Mouse (Mus musculus) hindbrain, postnatal 0 days (tissue): Measurements from ENCODE around the gene Cilp. TPM values are rescaled to one million over a fixed set of nuclear protein-coding genes. Genes with fewer than 3 reads are reported as not detected.

Experiments
- ATAC-seq: fragments of 200-750 bp; cut with Nextera tagmentation; 2 replicates; pipeline ENCODE4 v1.8.0; 2017; ENCODE audit warnings: mild to moderate bottlenecking, moderate TSS enrichment, moderate library complexity
- DNase-seq: peaks from one replicate; pipeline ENCODE4 v3.0.0-alpha.2; 2015; ENCODE audit warnings: low spot score
- H3K27ac ChIP-seq: fragments of 300-500 bp; sonication (generic); 2 replicates; pipeline ENCODE4 v1.5.1; 2014; ENCODE audit warnings: mild to moderate bottlenecking
- H3K27me3 ChIP-seq: fragments of 300-500 bp; sonication (generic); 2 replicates; pipeline ENCODE4 v1.6.1; 2014; ENCODE audit warnings: low read length, mixed read lengths; ENCODE audit not compliant: insufficient read depth
- H3K36me3 ChIP-seq: fragments of 300-500 bp; sonication (generic); 2 replicates; pipeline ENCODE4 v1.6.1; 2014; ENCODE audit warnings: low read length, mixed read lengths; ENCODE audit not compliant: insufficient read depth
- H3K4me1 ChIP-seq: fragments of 300-500 bp; sonication (generic); 2 replicates; pipeline ENCODE4 v1.6.1; 2014; ENCODE audit warnings: antibody characterized with exemption, low read length, mixed read lengths; ENCODE audit not compliant: insufficient read depth
- H3K4me2 ChIP-seq: fragments of 300-500 bp; sonication (generic); 2 replicates; pipeline ENCODE4 v1.6.1; 2014; ENCODE audit warnings: low read depth, mild to moderate bottlenecking, low read length, moderate library complexity, mixed read lengths
- H3K4me3 ChIP-seq: fragments of 300-500 bp; sonication (generic); 2 replicates; pipeline ENCODE4 v1.5.1; 2014; ENCODE audit warnings: low read length
- H3K9ac ChIP-seq: fragments of 300-500 bp; sonication (generic); replicated peaks from 2 replicates; pipeline ENCODE4 v1.6.1; 2014; ENCODE audit warnings: mild to moderate bottlenecking, low read length, moderate library complexity, mixed read lengths
- H3K9me3 ChIP-seq: fragments of 300-500 bp; sonication (generic); 2 replicates; pipeline ENCODE4 v1.6.1; 2016; ENCODE audit warnings: low read length, mixed read lengths
- CTCF ChIP-seq: IDR thresholded peaks from 2 replicates; pipeline ENCODE4 v1.5.1; 2016; ENCODE audit warnings: antibody characterized with exemption, control low read depth, low read depth
- WGBS: fragments of 180-500 bp; shearing (Covaris S2); extraction: QIAGEN DNeasy Blood & Tissue Kit; methylation state at CpG from one replicate; pipeline ENCODE4 v1.1.7; 2014; 5-methylcytosine and 5-hydroxymethylcytosine counted together
- polyA plus RNA-seq: library from polyadenylated mRNA; unstranded; fragments of >200 nt; fragmentation: Nextera tagmentation; extraction: Ambion mirVana; gene quantifications from 2 replicates; pipeline ENCODE4 v1.2.1, GENCODE M21; 2015
- total RNA-seq: library from RNA; depleted of rRNA; stranded (reverse); fragments of >200 nt; gene quantifications from 2 replicates; pipeline ENCODE4 v1.2.3, GENCODE M21; 2014

Cilp gene
- total and polyA plus RNA-seq, 2 experiments from 2014 or later: 0.16 to 0.29 TPM

DNA sequence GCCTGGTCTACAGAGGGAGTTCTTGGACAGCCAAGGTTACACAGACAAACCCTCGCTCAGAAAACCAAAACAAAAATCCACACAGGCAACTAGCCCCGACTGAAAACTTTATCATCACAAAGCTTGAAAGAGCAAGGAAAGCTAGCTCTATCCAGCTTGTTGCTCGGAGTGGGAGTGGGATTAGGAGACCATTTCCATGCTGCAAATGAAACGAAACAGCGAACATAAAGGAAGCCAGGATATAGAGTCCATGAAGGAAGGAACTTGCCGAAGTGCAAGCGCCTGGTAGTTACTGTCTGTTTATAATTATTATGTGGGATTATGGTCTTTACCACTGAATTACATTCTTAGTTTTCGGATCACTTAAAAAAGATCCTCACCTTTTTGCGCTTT lies 28.6 kb downstream of the Cilp start:
- H3K36me3 ChIP-seq: no peaks in the 10 kb centered on the region
- WGBS: 2% methylated on average over 9 of the region's 9 CpGs
- H3K4me2 ChIP-seq: peak overlapping the region; percentile 87
- H3K9me3 ChIP-seq: no peaks in the 10 kb centered on the region
- ATAC-seq (0 out of 2 replicates have a peak, but pooled peaks have one; percentile 8), DNase-seq (peak; percentile 3)
- H3K27ac ChIP-seq: peak overlapping the region; percentile 86
- TF ChIP-seq CTCF: no peak
- H3K9ac ChIP-seq: peak overlapping the region; percentile 91
- no peaks in the 10 kb centered on the region for H3K27me3 ChIP-seq
- H3K4me3 ChIP-seq: peak overlapping the region; percentile 84
- peaks cover 5% of the 10 kb centered on the region; the same call in 1 of the 2 replicates for H3K4me1 ChIP-seq

GRCm38 (mm10) chr9:65293973-65294715 lies 29.2 kb downstream of the Cilp start, which contains the start of gene Clpx:
Clpx (plus strand) TSS chr9:65294260.
- WGBS: under 1% methylated on average over 71 of the region's 71 CpGs
- TF ChIP-seq CTCF: peak; percentile 36
- H3K27ac ChIP-seq: peak within 1 kb of the TSS; percentile 86
- peaks cover 5% of the 10 kb centered on the region; the same call in 1 of the 2 replicates for H3K4me1 ChIP-seq
- H3K9me3 ChIP-seq: no peaks in the 10 kb centered on the region
- H3K36me3 ChIP-seq: no peaks in the 10 kb centered on the region
- DNase-seq (peak; percentile 100), ATAC-seq (peak; percentile 98)
- peak within 1 kb of the TSS; percentile 94 for H3K4me2 ChIP-seq
- H3K27me3 ChIP-seq: no peaks in the 10 kb centered on the region
- peak within 1 kb of the TSS; percentile 84 for H3K4me3 ChIP-seq
- H3K9ac ChIP-seq: peak within 1 kb of the TSS; percentile 91

DNA sequence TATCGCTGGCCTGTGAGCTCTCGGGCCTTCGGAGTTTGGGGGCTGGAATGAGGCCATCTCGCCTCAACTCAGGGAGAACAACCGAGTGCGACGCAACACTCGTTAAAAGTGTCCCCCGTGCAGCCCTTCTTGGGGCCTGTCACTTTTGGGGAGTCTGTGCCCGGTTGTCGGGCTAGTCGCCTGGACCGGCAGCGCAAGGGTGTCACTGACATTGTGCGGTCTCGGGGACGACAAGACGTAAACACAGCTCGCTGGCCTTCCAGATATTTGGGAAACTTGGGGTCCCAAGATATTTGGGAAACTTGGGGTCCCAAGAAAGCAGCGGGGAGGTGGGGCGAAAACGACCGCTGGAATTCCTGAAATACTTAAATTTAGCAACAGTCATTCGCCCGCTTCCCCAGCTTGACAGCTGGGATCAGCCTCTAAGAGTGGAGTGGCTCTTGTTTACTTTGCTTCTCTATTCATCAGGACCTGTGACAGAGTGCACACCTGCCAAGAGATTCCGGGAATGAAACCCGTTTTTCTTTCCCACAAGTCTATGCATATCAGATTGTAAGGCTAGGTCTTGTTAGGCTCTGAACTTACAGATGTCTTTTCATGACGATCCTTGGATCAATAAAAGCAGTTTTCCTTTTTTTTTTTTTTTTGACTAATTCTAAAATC lies 29.9 kb downstream of the Cilp start:
- peak overlapping the region; percentile 84 for H3K4me3 ChIP-seq

GRCm38 (mm10) chr9:65297056-65297455 lies 32.1 kb downstream of the Cilp start:
- Histone ChIP-seq H3K4me3 (no peak overlapping the region), H3K4me1 (peaks cover 5% of the 10 kb centered on the region; the same call in 1 of the 2 replicates), H3K27me3 (no peaks in the 10 kb centered on the region), H3K9me3 (no peaks in the 10 kb centered on the region), H3K27ac (no peak overlapping the region), H3K4me2 (no peak overlapping the region), H3K36me3 (peaks cover 8% of the 10 kb centered on the region; the same call in 1 of the 2 replicates), H3K9ac (no peak overlapping the region)
- no peak for DNase-seq
- TF ChIP-seq CTCF: no peak
- 99% methylated on average over 2 of the region's 2 CpGs for WGBS
- no peak for ATAC-seq

More for the DNA sequence above, 29.9 kb downstream of the Cilp start:
- Histone ChIP-seq H3K9ac (peak overlapping the region; percentile 91), H3K9me3 (no peaks in the 10 kb centered on the region), H3K27ac (peak overlapping the region; percentile 86), H3K4me2 (peak overlapping the region; percentile 94), H3K4me1 (peaks cover 5% of the 10 kb centered on the region; the same call in 1 of the 2 replicates), H3K27me3 (no peaks in the 10 kb centered on the region), H3K36me3 (no peaks in the 10 kb centered on the region)
- 2% methylated on average over 28 of the region's 28 CpGs for WGBS
- no peak for TF ChIP-seq CTCF
- ATAC-seq (no peak), DNase-seq (peak; percentile 26)

- peaks cover 19% of the 10 kb centered on the region for H3K36me3 ChIP-seq
- DNase-seq (no peak), ATAC-seq (no peak)
- WGBS: 89% methylated on average over 3 of the region's 3 CpGs
- TF ChIP-seq CTCF: no peak
- no peak overlapping the region for H3K27ac ChIP-seq
- no peak overlapping the region for H3K4me3 ChIP-seq
- H3K4me1 ChIP-seq: no peaks in the 10 kb centered on the region
- no peak overlapping the region for H3K4me2 ChIP-seq
- no peaks in the 10 kb centered on the region for H3K27me3 ChIP-seq
- no peaks in the 10 kb centered on the region for H3K9me3 ChIP-seq
- H3K9ac ChIP-seq: no peak overlapping the region
These were observed 33.8 kb downstream of the Cilp start for GRCm38 (mm10) chr9:65298761-65299160.

GRCm38 (mm10) chr9:65299650-65300049 lies 34.7 kb downstream of the Cilp start:
- peaks cover 20% of the 10 kb centered on the region for H3K36me3 ChIP-seq

More at GRCm38 (mm10) chr9:65299650-65300049, 34.7 kb downstream of the Cilp start:
- Histone ChIP-seq H3K27ac (no peak overlapping the region), H3K27me3 (no peaks in the 10 kb centered on the region), H3K9ac (no peak overlapping the region), H3K4me1 (no peaks in the 10 kb centered on the region), H3K4me2 (no peak overlapping the region), H3K9me3 (no peaks in the 10 kb centered on the region), H3K4me3 (no peak overlapping the region)
- WGBS: 93% methylated on average over 7 of the region's 7 CpGs
- no peak for TF ChIP-seq CTCF
- ATAC-seq (no peak), DNase-seq (no peak)
